Comparison of ENCODE assay signal across 8 mouse cellular contexts in genomic region chr2:26021561-26022257, GRCm38 (mm10). TPM values are rescaled to one million over a fixed set of nuclear protein-coding genes. Genes with fewer than 3 reads are reported as not detected.
A peak's percentile ranks its signal among the peaks of the same experiment; 100 is the strongest.
DNase-seq lines count a peak whose midpoint lies in the region; ATAC-seq and TF ChIP-seq lines count a peak whose summit lies in the region.

Gene Ubac1, minus strand, starts transcription at chr2:26021747.

- peak within 1 kb of the TSS; percentile 82 for H3K9ac ChIP-seq in embryonic facial prominence, embryonic 13.5 days
- peak within 1 kb of the TSS; percentile 83 for H3K9ac ChIP-seq in limb, embryonic 12.5 days (replicated peaks)
- H3K9ac ChIP-seq in midbrain, embryonic 15.5 days, result peak within 1 kb of the TSS; percentile 80

- peaks cover 13% of the 10 kb centered on the region for H3K4me1 ChIP-seq in embryonic facial prominence, embryonic 13.5 days
- H3K4me1 ChIP-seq in kidney, adult 2 months (ENCODE audit: control insufficient read depth, insufficient read depth, low read length), result peaks cover 4% of the 10 kb centered on the region; the same call in 1 of the 2 replicates
- peaks cover 20% of the 10 kb centered on the region for H3K4me1 ChIP-seq in limb, embryonic 12.5 days (replicated peaks)
- peaks cover 33% of the 10 kb centered on the region for H3K4me1 ChIP-seq in midbrain, embryonic 15.5 days
- peaks cover 4% of the 10 kb centered on the region; the same call in 1 of the 2 replicates for H3K4me1 ChIP-seq in spleen, adult 2 months (ENCODE audit: control insufficient read depth, insufficient read depth, insufficient read length)

- peak within 1 kb of the TSS; percentile 94 for H3K4me3 ChIP-seq in embryonic facial prominence, embryonic 13.5 days
- H3K4me3 ChIP-seq in kidney, adult 2 months (ENCODE audit: insufficient read depth, low read depth, low read length), result peak within 1 kb of the TSS; percentile 67
- peak within 1 kb of the TSS; percentile 88 for H3K4me3 ChIP-seq in limb, embryonic 12.5 days (replicated peaks)
- peak within 1 kb of the TSS; percentile 81 for H3K4me3 ChIP-seq in midbrain, embryonic 15.5 days
- peak within 1 kb of the TSS; percentile 76 for H3K4me3 ChIP-seq in spleen, adult 2 months (ENCODE audit: extremely low read depth, insufficient read depth, insufficient read length)

- no peaks in the 10 kb centered on the region for H3K9me3 ChIP-seq in embryonic facial prominence, embryonic 13.5 days
- H3K9me3 ChIP-seq in limb, embryonic 12.5 days, result no peaks in the 10 kb centered on the region
- H3K9me3 ChIP-seq in midbrain, embryonic 15.5 days, result no peaks in the 10 kb centered on the region

- H3K27ac ChIP-seq in embryonic facial prominence, embryonic 13.5 days, result peak within 1 kb of the TSS; percentile 88
- peak within 1 kb of the TSS; percentile 96 for H3K27ac ChIP-seq in kidney, adult 2 months (ENCODE audit: insufficient read depth, low read depth, low read length)
- peak within 1 kb of the TSS; percentile 81 for H3K27ac ChIP-seq in limb, embryonic 12.5 days
- H3K27ac ChIP-seq in midbrain, embryonic 15.5 days, result peak within 1 kb of the TSS; percentile 84
- H3K27ac ChIP-seq in spleen, adult 2 months (ENCODE audit: insufficient read depth, low read length), result peak within 1 kb of the TSS; percentile 85

- 6% methylated on average over 50 of the region's 50 CpGs for WGBS in embryonic facial prominence, embryonic 13.5 days
- 4% methylated on average over 50 of the region's 50 CpGs for WGBS in kidney, adult 2 months
- WGBS in limb, embryonic 12.5 days, result 6% methylated on average over 50 of the region's 50 CpGs
- WGBS in midbrain, embryonic 15.5 days, result 6% methylated on average over 50 of the region's 50 CpGs
- 7% methylated on average over 50 of the region's 50 CpGs for WGBS in spleen, adult 2 months

- ATAC-seq in embryonic facial prominence, embryonic 13.5 days (ENCODE audit: insufficient number of reproducible peaks, insufficient read depth, low FRiP score, low TSS enrichment, low read depth), result peak; percentile 90
- ATAC-seq in limb, embryonic 12.5 days (ENCODE audit: insufficient number of reproducible peaks, insufficient read depth, low FRiP score, low TSS enrichment, low read depth), result peak; percentile 92
- peak; percentile 94 for ATAC-seq in midbrain, embryonic 15.5 days (replicated peaks)

- no peaks in the 10 kb centered on the region for H3K36me3 ChIP-seq in embryonic facial prominence, embryonic 13.5 days
- H3K36me3 ChIP-seq in kidney, adult 2 months (ENCODE audit: control insufficient read depth, insufficient read depth, low read length), result no peaks in the 10 kb centered on the region
- H3K36me3 ChIP-seq in limb, embryonic 12.5 days, result peaks cover 4% of the 10 kb centered on the region; the same call in 1 of the 2 replicates
- H3K36me3 ChIP-seq in midbrain, embryonic 15.5 days (replicated peaks), result no peaks in the 10 kb centered on the region
- H3K36me3 ChIP-seq in spleen, adult 2 months (ENCODE audit: control insufficient read depth, insufficient read depth, low read length), result no peaks in the 10 kb centered on the region

- DNase-seq in 3134 (ENCODE audit: extremely low read depth, insufficient read length, low spot score), result peak; percentile 97
- DNase-seq in adrenal gland, postnatal 36 days, result peak; percentile 94 to 96
- DNase-seq in heart, adult 18-20 months, result peak; percentile 90 to 95
- DNase-seq in kidney, adult 2 months, result peak; percentile 97
- peak; percentile 74 to 86 for DNase-seq in spleen, adult 2 months (ENCODE audit: low read depth in 1 of 2, low spot score in 2 of 2)

- peak within 1 kb of the TSS; percentile 75 for H3K4me2 ChIP-seq in embryonic facial prominence, embryonic 13.5 days
- H3K4me2 ChIP-seq in limb, embryonic 12.5 days, result peak within 1 kb of the TSS; percentile 94
- peak within 1 kb of the TSS; percentile 92 for H3K4me2 ChIP-seq in midbrain, embryonic 15.5 days

- no peak for TF ChIP-seq CTCF in kidney, adult 2 months (conservative IDR thresholded peaks at IDR 0.05; ENCODE audit: insufficient read depth, insufficient read length, low read depth, low read length)
- no peak for TF ChIP-seq CTCF in spleen, adult 2 months (IDR thresholded peaks at IDR 0.05; ENCODE audit: extremely low read depth, insufficient read depth, insufficient read length, insufficient replicate concordance)

- no peak for TF ChIP-seq POLR2A in kidney, adult 2 months (IDR thresholded peaks at IDR 0.05; ENCODE audit: low read depth, low read length)
- TF ChIP-seq POLR2A in spleen, adult 2 months (IDR thresholded peaks at IDR 0.05; ENCODE audit: low read depth, low read length), result no peak

- 0 out of 2 replicates have a peak, but pooled peaks cover 3% of the 10 kb centered on the region for H3K27me3 ChIP-seq in embryonic facial prominence, embryonic 13.5 days
- H3K27me3 ChIP-seq in kidney, adult 2 months (replicated peaks; ENCODE audit: control insufficient read depth, insufficient read depth, low read length), result no peaks in the 10 kb centered on the region
- H3K27me3 ChIP-seq in limb, embryonic 12.5 days, result no peaks in the 10 kb centered on the region
- H3K27me3 ChIP-seq in midbrain, embryonic 15.5 days (replicated peaks), result no peaks in the 10 kb centered on the region
- H3K27me3 ChIP-seq in spleen, adult 2 months (ENCODE audit: control insufficient read depth, insufficient read depth, low read length), result no peaks in the 10 kb centered on the region

RNA-seq across cellular contexts. Expression of gene Ubac1, which starts in this region (rescaled TPM):
- total RNA-seq in adrenal gland, postnatal 36 days (2021), result 10 to 100 TPM; 38.1 to 38.8 TPM
- 89.7 and 93.6 TPM in 2 replicates for polyA plus RNA-seq in embryonic facial prominence, embryonic 13.5 days (2015; fragmentation: Nextera tagmentation; extraction: Ambion mirVana)
- total RNA-seq in heart, adult 18-20 months (2021), result 10 to 100 TPM; 80.3 to 90.3 TPM
- polyA plus RNA-seq in kidney, adult 2 months (2012; rRNA removed), result 63.4 and 65.8 TPM in 2 replicates
- 98.3 and 101 TPM in 2 replicates for polyA plus RNA-seq in limb, embryonic 12.5 days (2016; fragmentation: Nextera tagmentation; extraction: Ambion mirVana)
- 132 and 139 TPM in 2 replicates for polyA plus RNA-seq in midbrain, embryonic 15.5 days (2015; fragmentation: Nextera tagmentation; extraction: Ambion mirVana)
- polyA plus RNA-seq in spleen, adult 2 months (2012; rRNA removed), result 69.1 and 80.2 TPM in 2 replicates

Comparison
In these comparisons a context has a peak if more than half of its experiments do, and no peak if none do; other contexts are left out.
1. Peak in every context shown above with its lines: DNase-seq, ATAC-seq, H3K4me3 ChIP-seq and H3K27ac ChIP-seq.